Mouse (Mus musculus) embryonic facial prominence, embryonic 11.5 days (tissue): Measurements from ENCODE around the gene Olfr70. TPM values are rescaled to one million over a fixed set of nuclear protein-coding genes. Genes with fewer than 3 reads are reported as not detected.

Experiments used
- ATAC-seq: fragments of 200-750 bp; cut with Nextera tagmentation; replicated peaks from 2 replicates; pipeline ENCODE4 v1.8.0; 2017; ENCODE audit warnings: low read depth; ENCODE audit not compliant: insufficient number of reproducible peaks, low FRiP score, low TSS enrichment
- DNase-seq: peaks from one replicate; pipeline ENCODE4 v3.0.0-alpha.2; 2015; ENCODE audit warnings: low spot score
- H3K27ac ChIP-seq: fragments of 300-500 bp; sonication (generic); replicated peaks from 2 replicates; pipeline ENCODE4 v1.5.1; 2014; ENCODE audit warnings: mild to moderate bottlenecking, low read depth, low read length, control low read depth
- H3K27me3 ChIP-seq: fragments of 300-500 bp; sonication (generic); 2 replicates; pipeline ENCODE4 v1.6.1; 2014; ENCODE audit warnings: mild to moderate bottlenecking, low read length, moderate library complexity, mixed read lengths; ENCODE audit not compliant: control insufficient read depth, insufficient read depth
- H3K36me3 ChIP-seq: fragments of 300-500 bp; sonication (generic); replicated peaks from 2 replicates; pipeline ENCODE4 v1.6.1; 2014; ENCODE audit warnings: low read depth, mild to moderate bottlenecking, low read length, moderate library complexity, mixed read lengths; ENCODE audit not compliant: control insufficient read depth, insufficient read depth
- H3K4me1 ChIP-seq: fragments of 300-500 bp; sonication (generic); 2 replicates; pipeline ENCODE4 v1.6.1; 2014; ENCODE audit warnings: low read length, mixed read lengths; ENCODE audit not compliant: control insufficient read depth, insufficient read depth
- H3K4me2 ChIP-seq: fragments of 300-500 bp; sonication (generic); 2 replicates; pipeline ENCODE4 v1.6.1; 2014; ENCODE audit warnings: low read depth, mild to moderate bottlenecking, control low read depth, low read length, moderate library complexity
- H3K4me3 ChIP-seq: fragments of 300-500 bp; sonication (generic); 2 replicates; pipeline ENCODE4 v1.5.1; 2014; ENCODE audit warnings: low read depth, low read length, control low read depth
- H3K9ac ChIP-seq: fragments of 300-500 bp; sonication (generic); replicated peaks from 2 replicates; pipeline ENCODE4 v1.6.1; 2014; ENCODE audit warnings: mild to moderate bottlenecking, control low read depth, low read length
- H3K9me3 ChIP-seq: fragments of 300-500 bp; sonication (generic); replicated peaks from 2 replicates; pipeline ENCODE4 v1.6.1; 2016; ENCODE audit warnings: mild to moderate bottlenecking, low read length, inconsistent platforms, mixed read lengths; ENCODE audit not compliant: control insufficient read depth
- WGBS: fragments of 180-500 bp; shearing (Covaris S2); extraction: QIAGEN DNeasy Blood & Tissue Kit; methylation state at CpG from one replicate; pipeline ENCODE4 v1.1.7; 2014; 5-methylcytosine and 5-hydroxymethylcytosine counted together
- polyA plus RNA-seq: library from polyadenylated mRNA; unstranded; fragments of >200 nt; fragmentation: Nextera tagmentation; extraction: Ambion mirVana; gene quantifications from 2 replicates; pipeline ENCODE4 v1.2.1, GENCODE M21; 2014

Gene Olfr70
- polyA plus RNA-seq, 1 experiment from 2014 or later: not detected

- Histone ChIP-seq H3K9me3 (no peaks in the 10 kb centered on the region), H3K36me3 (no peaks in the 10 kb centered on the region), H3K4me3 (no peak overlapping the region), H3K27me3 (no peaks in the 10 kb centered on the region), H3K9ac (no peak overlapping the region), H3K27ac (no peak overlapping the region), H3K4me1 (no peaks in the 10 kb centered on the region), H3K4me2 (no peak overlapping the region)
- WGBS: 64% methylated on average over 12 of the region's 12 CpGs
- ATAC-seq: no peak
- DNase-seq: no peak
These were observed 25.8 kb upstream of the Olfr70 start for GRCm38 (mm10) chr4:43726228-43726993.

- ATAC-seq: no peak
- H3K27me3 ChIP-seq: no peaks in the 10 kb centered on the region
- H3K27ac ChIP-seq: no peak overlapping the region
- no peaks in the 10 kb centered on the region for H3K4me1 ChIP-seq
- WGBS: 23% methylated on average over 1 of the region's 1 CpGs
- H3K4me3 ChIP-seq: no peak overlapping the region
- no peaks in the 10 kb centered on the region for H3K36me3 ChIP-seq
- DNase-seq: peak; percentile 69
- no peak overlapping the region for H3K9ac ChIP-seq
- no peak overlapping the region for H3K4me2 ChIP-seq
- H3K9me3 ChIP-seq: no peaks in the 10 kb centered on the region
These were observed 24.2 kb upstream of the Olfr70 start for GRCm38 (mm10) chr4:43724764-43725163.

GRCm38 (mm10) chr4:43722191-43722590 is 21.6 kb upstream of the Olfr70 start:
- DNase-seq (no peak), ATAC-seq (no peak)
- H3K27me3 ChIP-seq: no peaks in the 10 kb centered on the region
- H3K4me3 ChIP-seq: no peak overlapping the region
- no peak overlapping the region for H3K9ac ChIP-seq
- H3K27ac ChIP-seq: no peak overlapping the region
- H3K4me2 ChIP-seq: no peak overlapping the region
- WGBS: 90% methylated on average over 4 of the region's 4 CpGs
- no peaks in the 10 kb centered on the region for H3K36me3 ChIP-seq
- H3K9me3 ChIP-seq: no peaks in the 10 kb centered on the region
- no peaks in the 10 kb centered on the region for H3K4me1 ChIP-seq

GRCm38 (mm10) chr4:43720491-43721228 is 20.1 kb upstream of the Olfr70 start:
- Histone ChIP-seq H3K9me3 (no peaks in the 10 kb centered on the region), H3K4me3 (no peak overlapping the region), H3K9ac (no peak overlapping the region), H3K27me3 (no peaks in the 10 kb centered on the region), H3K4me1 (no peaks in the 10 kb centered on the region), H3K4me2 (no peak overlapping the region), H3K36me3 (no peaks in the 10 kb centered on the region), H3K27ac (no peak overlapping the region)
- ATAC-seq: no peak
- WGBS: 66% methylated on average over 14 of the region's 16 CpGs
- DNase-seq: peak; percentile 14

GRCm38 (mm10) chr4:43713652-43714219 is 13.1 kb upstream of the Olfr70 start:
- WGBS: 28% methylated on average over 7 of the region's 7 CpGs
- no peak for DNase-seq
- no peaks in the 10 kb centered on the region for H3K9me3 ChIP-seq
- no peak for ATAC-seq
- no peak overlapping the region for H3K9ac ChIP-seq
- H3K4me3 ChIP-seq: no peak overlapping the region
- no peaks in the 10 kb centered on the region for H3K27me3 ChIP-seq
- H3K4me2 ChIP-seq: no peak overlapping the region
- H3K27ac ChIP-seq: no peak overlapping the region
- no peaks in the 10 kb centered on the region for H3K4me1 ChIP-seq
- H3K36me3 ChIP-seq: no peaks in the 10 kb centered on the region

- Histone ChIP-seq H3K27me3 (no peaks in the 10 kb centered on the region), H3K36me3 (no peaks in the 10 kb centered on the region), H3K9ac (no peak overlapping the region), H3K4me2 (no peak overlapping the region), H3K4me3 (no peak overlapping the region), H3K4me1 (no peaks in the 10 kb centered on the region), H3K9me3 (no peaks in the 10 kb centered on the region), H3K27ac (no peak overlapping the region)
- WGBS: 2% methylated on average over 2 of the region's 2 CpGs
- DNase-seq (peak; percentile 76), ATAC-seq (no peak)
These were observed 11.2 kb upstream of the Olfr70 start for GRCm38 (mm10) chr4:43711821-43712220.

- ATAC-seq: no peak
- no peak within 1 kb of the TSS for H3K4me2 ChIP-seq
- WGBS: 83% methylated on average over 6 of the region's 6 CpGs
- no peak within 1 kb of the TSS for H3K4me3 ChIP-seq
- no peaks in the 10 kb centered on the region for H3K27me3 ChIP-seq
- H3K9me3 ChIP-seq: no peaks in the 10 kb centered on the region
- H3K4me1 ChIP-seq: no peaks in the 10 kb centered on the region
- H3K9ac ChIP-seq: no peak within 1 kb of the TSS
- no peaks in the 10 kb centered on the region for H3K36me3 ChIP-seq
- DNase-seq: no peak
- H3K27ac ChIP-seq: no peak within 1 kb of the TSS
These were observed 9.3 kb upstream of the Olfr70 start, which contains the start of gene Olfr71 for GRCm38 (mm10) chr4:43709869-43710268. Gene Olfr71 (minus strand): TSS chr4:43710255.

- no peak for DNase-seq
- no peak overlapping the region for H3K4me3 ChIP-seq
- H3K4me1 ChIP-seq: no peaks in the 10 kb centered on the region
- no peaks in the 10 kb centered on the region for H3K36me3 ChIP-seq
- no peak overlapping the region for H3K4me2 ChIP-seq
- H3K9me3 ChIP-seq: no peaks in the 10 kb centered on the region
- 86% methylated on average over 13 of the region's 13 CpGs for WGBS
- no peak overlapping the region for H3K9ac ChIP-seq
- H3K27me3 ChIP-seq: no peaks in the 10 kb centered on the region
- ATAC-seq: no peak
- no peak overlapping the region for H3K27ac ChIP-seq
These were observed 5.4 kb upstream of the Olfr70 start for GRCm38 (mm10) chr4:43705991-43706390.
